Mouse (Mus musculus): ENCODE results near the gene Lefty2. TPM values are rescaled to one million over a fixed set of nuclear protein-coding genes. Genes with fewer than 3 reads are reported as not detected.
A peak's percentile ranks its signal among the peaks of the same experiment; 100 is the strongest.

The Lefty2 gene
- polyA plus RNA-seq, 1 experiment: 124 TPM

GRCm38 (mm10) chr1:180858763-180859162 is 34.1 kb upstream of the Lefty2 start:
- Histone ChIP-seq H3K4me1 (ENCODE audit: control insufficient read depth, insufficient read depth, low read length) (no peaks in the 10 kb centered on the region), H3K9ac (ENCODE audit: low read depth, poor library complexity, severe bottlenecking) (no peak overlapping the region), H3K27ac (ENCODE audit: insufficient read depth, low read length) (no peak overlapping the region), H3K9me3 (replicated peaks; ENCODE audit: control insufficient read depth, insufficient read depth, low read length, poor library complexity, severe bottlenecking) (no peaks in the 10 kb centered on the region), H3K27me3 (ENCODE audit: control insufficient read depth, insufficient read depth, low read length, poor library complexity, severe bottlenecking) (no peaks in the 10 kb centered on the region), H3K36me3 (ENCODE audit: control insufficient read depth, insufficient read depth, low read length, poor library complexity, severe bottlenecking) (peaks cover 80% of the 10 kb centered on the region), H3K4me3 (ENCODE audit: low read depth, low read length) (no peak overlapping the region)
- TF ChIP-seq CTCF (IDR thresholded peaks at IDR 0.05; ENCODE audit: low read depth, low read length) (no peak), POLR2A (IDR thresholded peaks at IDR 0.05; ENCODE audit: insufficient read depth, low read length) (no peak), EP300 (IDR thresholded peaks at IDR 0.05; ENCODE audit: insufficient read depth, low read depth, low read length) (no peak)

GRCm38 (mm10) chr1:180860030-180860429 is 32.9 kb upstream of the Lefty2 start:
- Histone ChIP-seq H3K9me3 (replicated peaks; ENCODE audit: control insufficient read depth, insufficient read depth, low read length, poor library complexity, severe bottlenecking) (no peaks in the 10 kb centered on the region), H3K4me3 (ENCODE audit: low read depth, low read length) (no peak overlapping the region), H3K27me3 (ENCODE audit: control insufficient read depth, insufficient read depth, low read length, poor library complexity, severe bottlenecking) (no peaks in the 10 kb centered on the region), H3K27ac (ENCODE audit: insufficient read depth, low read length) (no peak overlapping the region), H3K9ac (ENCODE audit: low read depth, poor library complexity, severe bottlenecking) (no peak overlapping the region), H3K4me1 (ENCODE audit: control insufficient read depth, insufficient read depth, low read length) (no peaks in the 10 kb centered on the region), H3K36me3 (ENCODE audit: control insufficient read depth, insufficient read depth, low read length, poor library complexity, severe bottlenecking) (peaks cover 83% of the 10 kb centered on the region)
- TF ChIP-seq EP300 (IDR thresholded peaks at IDR 0.05; ENCODE audit: insufficient read depth, low read depth, low read length): no peak
- TF ChIP-seq POLR2A (IDR thresholded peaks at IDR 0.05; ENCODE audit: insufficient read depth, low read length): no peak
- TF ChIP-seq CTCF (IDR thresholded peaks at IDR 0.05; ENCODE audit: low read depth, low read length): no peak

GRCm38 (mm10) chr1:180863606-180864005 is 29.3 kb upstream of the Lefty2 start:
- no peak overlapping the region for H3K27ac ChIP-seq (ENCODE audit: insufficient read depth, low read length)
- no peaks in the 10 kb centered on the region for H3K4me1 ChIP-seq (ENCODE audit: control insufficient read depth, insufficient read depth, low read length)
- H3K36me3 ChIP-seq (ENCODE audit: control insufficient read depth, insufficient read depth, low read length, poor library complexity, severe bottlenecking): peaks cover 71% of the 10 kb centered on the region
- TF ChIP-seq EP300 (IDR thresholded peaks at IDR 0.05; ENCODE audit: insufficient read depth, low read depth, low read length) (no peak), POLR2A (IDR thresholded peaks at IDR 0.05; ENCODE audit: insufficient read depth, low read length) (no peak), CTCF (IDR thresholded peaks at IDR 0.05; ENCODE audit: low read depth, low read length) (peak; percentile 44)
- H3K9me3 ChIP-seq (replicated peaks; ENCODE audit: control insufficient read depth, insufficient read depth, low read length, poor library complexity, severe bottlenecking): no peaks in the 10 kb centered on the region
- H3K4me3 ChIP-seq (ENCODE audit: low read depth, low read length): no peak overlapping the region
- H3K9ac ChIP-seq (ENCODE audit: low read depth, poor library complexity, severe bottlenecking): no peak overlapping the region
- no peaks in the 10 kb centered on the region for H3K27me3 ChIP-seq (ENCODE audit: control insufficient read depth, insufficient read depth, low read length, poor library complexity, severe bottlenecking)

GRCm38 (mm10) chr1:180866001-180866400 is 26.9 kb upstream of the Lefty2 start:
- Histone ChIP-seq H3K9ac (ENCODE audit: low read depth, poor library complexity, severe bottlenecking) (no peak overlapping the region), H3K27me3 (ENCODE audit: control insufficient read depth, insufficient read depth, low read length, poor library complexity, severe bottlenecking) (no peaks in the 10 kb centered on the region), H3K4me1 (ENCODE audit: control insufficient read depth, insufficient read depth, low read length) (no peaks in the 10 kb centered on the region), H3K36me3 (ENCODE audit: control insufficient read depth, insufficient read depth, low read length, poor library complexity, severe bottlenecking) (peaks cover 48% of the 10 kb centered on the region), H3K27ac (ENCODE audit: insufficient read depth, low read length) (0 out of 2 replicates have a peak overlapping the region, but pooled peaks have one; percentile 0), H3K4me3 (ENCODE audit: low read depth, low read length) (no peak overlapping the region), H3K9me3 (replicated peaks; ENCODE audit: control insufficient read depth, insufficient read depth, low read length, poor library complexity, severe bottlenecking) (no peaks in the 10 kb centered on the region)
- no peak for TF ChIP-seq POLR2A (IDR thresholded peaks at IDR 0.05; ENCODE audit: insufficient read depth, low read length)
- no peak for TF ChIP-seq EP300 (IDR thresholded peaks at IDR 0.05; ENCODE audit: insufficient read depth, low read depth, low read length)
- TF ChIP-seq CTCF (IDR thresholded peaks at IDR 0.05; ENCODE audit: low read depth, low read length): no peak

- no peak for TF ChIP-seq EP300 (IDR thresholded peaks at IDR 0.05; ENCODE audit: insufficient read depth, low read depth, low read length)
- TF ChIP-seq POLR2A (IDR thresholded peaks at IDR 0.05; ENCODE audit: insufficient read depth, low read length): no peak
- TF ChIP-seq CTCF (IDR thresholded peaks at IDR 0.05; ENCODE audit: low read depth, low read length): no peak
- Histone ChIP-seq H3K27me3 (ENCODE audit: control insufficient read depth, insufficient read depth, low read length, poor library complexity, severe bottlenecking) (no peaks in the 10 kb centered on the region), H3K4me1 (ENCODE audit: control insufficient read depth, insufficient read depth, low read length) (peaks cover 3% of the 10 kb centered on the region), H3K9me3 (replicated peaks; ENCODE audit: control insufficient read depth, insufficient read depth, low read length, poor library complexity, severe bottlenecking) (no peaks in the 10 kb centered on the region), H3K27ac (ENCODE audit: insufficient read depth, low read length) (no peak overlapping the region), H3K4me3 (ENCODE audit: low read depth, low read length) (no peak overlapping the region), H3K36me3 (ENCODE audit: control insufficient read depth, insufficient read depth, low read length, poor library complexity, severe bottlenecking) (peaks cover 18% of the 10 kb centered on the region), H3K9ac (ENCODE audit: low read depth, poor library complexity, severe bottlenecking) (no peak overlapping the region)
Measured at GRCm38 (mm10) chr1:180870122-180870650, 22.7 kb upstream of the Lefty2 start.

GRCm38 (mm10) chr1:180873861-180874484 is 18.9 kb upstream of the Lefty2 start:
- no peak overlapping the region for H3K27ac ChIP-seq (ENCODE audit: insufficient read depth, low read length)
- H3K36me3 ChIP-seq (ENCODE audit: control insufficient read depth, insufficient read depth, low read length, poor library complexity, severe bottlenecking): no peaks in the 10 kb centered on the region
- H3K4me1 ChIP-seq (ENCODE audit: control insufficient read depth, insufficient read depth, low read length): peaks cover 3% of the 10 kb centered on the region
- H3K9me3 ChIP-seq (replicated peaks; ENCODE audit: control insufficient read depth, insufficient read depth, low read length, poor library complexity, severe bottlenecking): no peaks in the 10 kb centered on the region
- TF ChIP-seq POLR2A (IDR thresholded peaks at IDR 0.05; ENCODE audit: insufficient read depth, low read length) (no peak), EP300 (IDR thresholded peaks at IDR 0.05; ENCODE audit: insufficient read depth, low read depth, low read length) (peak; percentile 66), CTCF (IDR thresholded peaks at IDR 0.05; ENCODE audit: low read depth, low read length) (peak; percentile 91)
- no peaks in the 10 kb centered on the region for H3K27me3 ChIP-seq (ENCODE audit: control insufficient read depth, insufficient read depth, low read length, poor library complexity, severe bottlenecking)
- H3K4me3 ChIP-seq (ENCODE audit: low read depth, low read length): no peak overlapping the region
- H3K9ac ChIP-seq (ENCODE audit: low read depth, poor library complexity, severe bottlenecking): no peak overlapping the region

Data from ES-Bruce4 (cell line).